Mouse (Mus musculus): Measurements from ENCODE around the gene Sstr2. TPM values are rescaled to one million over a fixed set of nuclear protein-coding genes. Genes with fewer than 3 reads are reported as not detected.

Sstr2 gene
- polyA plus RNA-seq, 1 experiment: 0.57 TPM

DNA sequence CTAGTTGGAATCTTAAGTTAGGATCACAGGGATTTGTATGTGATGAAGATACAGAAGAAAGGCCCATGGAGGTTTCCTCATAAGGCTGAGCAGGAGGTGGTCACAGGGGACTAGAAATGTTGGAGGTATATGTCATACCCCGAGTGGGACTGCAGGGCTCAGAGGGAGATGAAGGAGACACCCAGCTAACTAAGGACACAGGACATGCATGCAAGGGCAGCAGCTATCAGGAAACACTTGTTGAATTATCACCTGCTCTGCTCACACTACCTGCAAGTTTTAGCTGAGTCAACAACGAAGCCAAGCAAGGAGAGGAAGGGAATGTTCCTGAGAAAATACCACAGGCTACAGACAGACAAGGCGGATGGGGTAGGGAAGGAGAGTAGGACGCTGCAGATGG lies 48.6 kb downstream of the Sstr2 start:
- no peaks in the 10 kb centered on the region for H3K4me1 ChIP-seq (ENCODE audit: control insufficient read depth, insufficient read depth, low read length)
- no peak overlapping the region for H3K4me3 ChIP-seq (ENCODE audit: low read depth, low read length)
- H3K9me3 ChIP-seq (replicated peaks; ENCODE audit: control insufficient read depth, insufficient read depth, low read length, poor library complexity, severe bottlenecking): no peaks in the 10 kb centered on the region
- no peak for TF ChIP-seq POLR2A (IDR thresholded peaks at IDR 0.05; ENCODE audit: insufficient read depth, low read length)
- no peak for TF ChIP-seq EP300 (IDR thresholded peaks at IDR 0.05; ENCODE audit: insufficient read depth, low read depth, low read length)
- no peak for TF ChIP-seq CTCF (IDR thresholded peaks at IDR 0.05; ENCODE audit: low read depth, low read length)
- no peak overlapping the region for H3K9ac ChIP-seq (ENCODE audit: low read depth, poor library complexity, severe bottlenecking)
- H3K36me3 ChIP-seq (ENCODE audit: control insufficient read depth, insufficient read depth, low read length, poor library complexity, severe bottlenecking): peaks cover 15% of the 10 kb centered on the region
- no peak overlapping the region for H3K27ac ChIP-seq (ENCODE audit: insufficient read depth, low read length)
- H3K27me3 ChIP-seq (ENCODE audit: control insufficient read depth, insufficient read depth, low read length, poor library complexity, severe bottlenecking): no peaks in the 10 kb centered on the region

DNA sequence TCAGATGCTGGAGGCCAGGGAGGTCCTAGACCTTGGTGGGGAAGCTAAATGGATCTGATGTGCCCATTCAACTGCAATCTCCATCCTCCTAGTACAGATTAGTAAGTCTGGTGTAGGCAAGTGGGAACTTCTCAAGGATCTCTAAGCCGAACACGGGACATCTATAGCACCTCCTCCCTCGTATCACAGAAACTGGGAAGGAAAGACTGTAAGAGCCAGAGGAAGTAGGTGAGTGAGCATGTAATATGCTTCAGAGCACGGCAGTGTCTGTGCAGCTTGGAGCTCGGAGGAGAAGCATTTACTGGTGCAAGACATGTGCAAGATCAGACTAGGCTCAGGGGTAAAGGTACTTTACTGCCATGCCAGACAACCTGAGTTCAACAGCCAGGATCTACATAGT lies 49.7 kb downstream of the Sstr2 start:
- TF ChIP-seq POLR2A (IDR thresholded peaks at IDR 0.05; ENCODE audit: insufficient read depth, low read length): no peak
- TF ChIP-seq CTCF (IDR thresholded peaks at IDR 0.05; ENCODE audit: low read depth, low read length): no peak
- no peak for TF ChIP-seq EP300 (IDR thresholded peaks at IDR 0.05; ENCODE audit: insufficient read depth, low read depth, low read length)
- peaks cover 8% of the 10 kb centered on the region for H3K36me3 ChIP-seq (ENCODE audit: control insufficient read depth, insufficient read depth, low read length, poor library complexity, severe bottlenecking)
- no peak overlapping the region for H3K9ac ChIP-seq (ENCODE audit: low read depth, poor library complexity, severe bottlenecking)
- H3K9me3 ChIP-seq (replicated peaks; ENCODE audit: control insufficient read depth, insufficient read depth, low read length, poor library complexity, severe bottlenecking): no peaks in the 10 kb centered on the region
- H3K27ac ChIP-seq (ENCODE audit: insufficient read depth, low read length): no peak overlapping the region
- H3K4me1 ChIP-seq (ENCODE audit: control insufficient read depth, insufficient read depth, low read length): no peaks in the 10 kb centered on the region
- no peak overlapping the region for H3K4me3 ChIP-seq (ENCODE audit: low read depth, low read length)
- H3K27me3 ChIP-seq (ENCODE audit: control insufficient read depth, insufficient read depth, low read length, poor library complexity, severe bottlenecking): no peaks in the 10 kb centered on the region

DNA sequence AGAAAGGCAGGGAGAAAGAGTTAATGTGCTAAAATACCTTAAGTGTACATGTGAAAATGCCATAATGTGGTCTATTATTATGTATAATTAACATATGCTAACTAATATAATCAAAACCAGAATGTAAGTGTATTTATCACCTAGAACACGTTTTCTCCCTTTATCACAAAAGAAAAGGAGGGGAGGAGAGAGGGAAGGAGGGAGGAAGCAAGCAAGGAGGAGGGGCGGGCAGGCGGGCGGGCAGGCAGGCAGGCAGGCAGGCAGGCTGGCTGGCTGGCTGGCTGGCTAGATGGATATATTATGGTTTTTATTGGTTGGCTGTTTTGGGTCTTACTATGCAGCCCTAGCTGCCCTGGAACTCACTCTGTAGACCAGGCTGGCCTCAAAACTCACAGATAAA lies 50.6 kb downstream of the Sstr2 start:
- H3K27me3 ChIP-seq (ENCODE audit: control insufficient read depth, insufficient read depth, low read length, poor library complexity, severe bottlenecking): no peaks in the 10 kb centered on the region
- TF ChIP-seq EP300 (IDR thresholded peaks at IDR 0.05; ENCODE audit: insufficient read depth, low read depth, low read length) (no peak), POLR2A (IDR thresholded peaks at IDR 0.05; ENCODE audit: insufficient read depth, low read length) (no peak), CTCF (IDR thresholded peaks at IDR 0.05; ENCODE audit: low read depth, low read length) (no peak)
- no peak overlapping the region for H3K9ac ChIP-seq (ENCODE audit: low read depth, poor library complexity, severe bottlenecking)
- peaks cover 8% of the 10 kb centered on the region for H3K36me3 ChIP-seq (ENCODE audit: control insufficient read depth, insufficient read depth, low read length, poor library complexity, severe bottlenecking)
- H3K4me1 ChIP-seq (ENCODE audit: control insufficient read depth, insufficient read depth, low read length): no peaks in the 10 kb centered on the region
- H3K4me3 ChIP-seq (ENCODE audit: low read depth, low read length): no peak overlapping the region
- no peaks in the 10 kb centered on the region for H3K9me3 ChIP-seq (replicated peaks; ENCODE audit: control insufficient read depth, insufficient read depth, low read length, poor library complexity, severe bottlenecking)
- H3K27ac ChIP-seq (ENCODE audit: insufficient read depth, low read length): no peak overlapping the region

DNA sequence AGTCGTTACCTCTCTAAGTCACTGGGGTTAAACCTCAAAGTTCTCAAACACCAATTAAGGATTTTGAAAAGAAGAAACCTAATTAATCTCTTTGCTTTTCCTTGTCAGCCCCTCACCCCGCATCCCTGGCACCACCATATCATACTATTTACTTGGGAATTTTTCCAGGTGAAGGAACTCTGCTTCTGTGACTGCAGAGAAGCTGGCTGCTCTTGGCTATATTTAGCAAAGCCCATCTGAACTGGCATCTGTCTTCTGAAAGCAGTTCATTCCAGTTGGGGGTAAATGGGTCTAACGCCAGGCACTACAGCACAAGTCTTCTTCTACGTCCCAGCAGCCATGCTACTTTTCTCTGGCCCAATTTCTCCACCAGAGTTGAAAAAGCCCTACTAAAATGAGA lies 54.5 kb downstream of the Sstr2 start:
- Histone ChIP-seq H3K27ac (ENCODE audit: insufficient read depth, low read length) (no peak overlapping the region), H3K4me3 (ENCODE audit: low read depth, low read length) (no peak overlapping the region), H3K4me1 (ENCODE audit: control insufficient read depth, insufficient read depth, low read length) (no peaks in the 10 kb centered on the region), H3K27me3 (ENCODE audit: control insufficient read depth, insufficient read depth, low read length, poor library complexity, severe bottlenecking) (no peaks in the 10 kb centered on the region), H3K36me3 (ENCODE audit: control insufficient read depth, insufficient read depth, low read length, poor library complexity, severe bottlenecking) (peaks cover 27% of the 10 kb centered on the region), H3K9me3 (replicated peaks; ENCODE audit: control insufficient read depth, insufficient read depth, low read length, poor library complexity, severe bottlenecking) (no peaks in the 10 kb centered on the region), H3K9ac (ENCODE audit: low read depth, poor library complexity, severe bottlenecking) (no peak overlapping the region)
- TF ChIP-seq CTCF (IDR thresholded peaks at IDR 0.05; ENCODE audit: low read depth, low read length) (no peak), EP300 (IDR thresholded peaks at IDR 0.05; ENCODE audit: insufficient read depth, low read depth, low read length) (no peak), POLR2A (IDR thresholded peaks at IDR 0.05; ENCODE audit: insufficient read depth, low read length) (no peak)

DNA sequence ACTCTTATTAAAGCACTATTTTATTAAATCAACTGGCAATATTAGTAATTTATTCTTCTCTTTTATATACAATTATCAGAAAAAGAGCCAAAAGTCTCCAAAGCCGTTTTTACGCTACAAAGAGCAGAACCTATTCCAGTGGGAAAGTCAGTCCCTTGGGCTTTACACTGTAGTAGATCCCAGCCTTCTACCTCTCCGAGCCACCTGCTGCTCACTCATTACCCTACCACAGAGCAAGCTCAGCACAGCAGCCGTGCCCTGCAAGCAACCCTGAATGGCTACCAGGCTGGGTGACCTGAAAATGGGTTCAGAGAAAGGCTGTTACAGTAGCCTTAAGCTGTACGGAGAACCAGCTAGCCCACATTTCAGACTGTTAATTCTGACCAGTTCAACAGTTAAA lies 55.5 kb downstream of the Sstr2 start:
- H3K9me3 ChIP-seq (replicated peaks; ENCODE audit: control insufficient read depth, insufficient read depth, low read length, poor library complexity, severe bottlenecking): no peaks in the 10 kb centered on the region
- no peak overlapping the region for H3K27ac ChIP-seq (ENCODE audit: insufficient read depth, low read length)
- no peak for TF ChIP-seq POLR2A (IDR thresholded peaks at IDR 0.05; ENCODE audit: insufficient read depth, low read length)
- TF ChIP-seq EP300 (IDR thresholded peaks at IDR 0.05; ENCODE audit: insufficient read depth, low read depth, low read length): no peak
- no peak overlapping the region for H3K9ac ChIP-seq (ENCODE audit: low read depth, poor library complexity, severe bottlenecking)
- H3K36me3 ChIP-seq (ENCODE audit: control insufficient read depth, insufficient read depth, low read length, poor library complexity, severe bottlenecking): peaks cover 25% of the 10 kb centered on the region
- H3K4me1 ChIP-seq (ENCODE audit: control insufficient read depth, insufficient read depth, low read length): peaks cover 2% of the 10 kb centered on the region
- H3K27me3 ChIP-seq (ENCODE audit: control insufficient read depth, insufficient read depth, low read length, poor library complexity, severe bottlenecking): no peaks in the 10 kb centered on the region
- no peak overlapping the region for H3K4me3 ChIP-seq (ENCODE audit: low read depth, low read length)

Other genes starting within 250 kb of the Sstr2 start
- 15.6 and 20.6 TPM in 2 replicates for gene Cog1, start 29.8 kb downstream of the Sstr2 start, polyA plus RNA-seq (2011; ENCODE audit: insufficient read depth, insufficient read length, low read depth, missing spikeins)
- gene Slc39a11, start 30.7 kb downstream of the Sstr2 start, polyA plus RNA-seq (2011; ENCODE audit: insufficient read depth, insufficient read length, low read depth, missing spikeins): 7.4 and 13.5 TPM in 2 replicates
- 22.8 and 23.4 TPM in 2 replicates for gene Fam104a, start 64.8 kb downstream of the Sstr2 start, polyA plus RNA-seq (2011; ENCODE audit: insufficient read depth, insufficient read length, low read depth, missing spikeins)
- 24.3 and 29.0 TPM in 2 replicates for gene D11Wsu47e, start 65.1 kb downstream of the Sstr2 start, polyA plus RNA-seq (2011; ENCODE audit: insufficient read depth, insufficient read length, low read depth, missing spikeins)
- gene Cpsf4l, start 90.7 kb downstream of the Sstr2 start, polyA plus RNA-seq (2011; ENCODE audit: insufficient read depth, insufficient read length, low read depth, missing spikeins): 18.0 and 18.1 TPM in 2 replicates
- gene Cdc42ep4, start 132.5 kb downstream of the Sstr2 start, polyA plus RNA-seq (2011; ENCODE audit: insufficient read depth, insufficient read length, low read depth, missing spikeins): 29.4 and 32.4 TPM in 2 replicates